Mouse (Mus musculus): ENCODE measurements around the gene Aco1. TPM values are rescaled to one million over a fixed set of nuclear protein-coding genes. Genes with fewer than 3 reads are reported as not detected.

Aco1 gene
- polyA plus RNA-seq, 1 experiment from 2014 or later, result 29.4 TPM

- peaks cover 92% of the 10 kb centered on the region for H3K36me3 ChIP-seq
- no peak for ATAC-seq (ENCODE audit: extremely low read depth, insufficient number of reproducible peaks, low FRiP score, low TSS enrichment)
- H3K9ac ChIP-seq, result no peak overlapping the region
- no peaks in the 10 kb centered on the region for H3K9me3 ChIP-seq
- no peak overlapping the region for H3K4me3 ChIP-seq
- WGBS, result 81% methylated on average over 6 of the region's 6 CpGs
- H3K4me2 ChIP-seq, result no peak overlapping the region
- H3K4me1 ChIP-seq, result no peaks in the 10 kb centered on the region
- no peak overlapping the region for H3K27ac ChIP-seq (replicated peaks)
- no peaks in the 10 kb centered on the region for H3K27me3 ChIP-seq (replicated peaks)
Observed at GRCm38 (mm10) chr4:40183781-40184180, 40.9 kb downstream of the Aco1 start.

- WGBS, result 73% methylated on average over 5 of the region's 5 CpGs
- Histone ChIP-seq H3K9me3 (no peaks in the 10 kb centered on the region), H3K9ac (no peak overlapping the region), H3K27ac (replicated peaks) (no peak overlapping the region), H3K4me2 (no peak overlapping the region), H3K4me1 (no peaks in the 10 kb centered on the region), H3K27me3 (replicated peaks) (no peaks in the 10 kb centered on the region), H3K4me3 (no peak overlapping the region), H3K36me3 (peaks cover 94% of the 10 kb centered on the region)
- no peak for ATAC-seq (ENCODE audit: extremely low read depth, insufficient number of reproducible peaks, low FRiP score, low TSS enrichment)
Observed at GRCm38 (mm10) chr4:40184470-40184869, 41.6 kb downstream of the Aco1 start.

- Histone ChIP-seq H3K4me2 (no peak overlapping the region), H3K27ac (replicated peaks) (no peak overlapping the region), H3K36me3 (peaks cover 93% of the 10 kb centered on the region), H3K4me3 (no peak overlapping the region), H3K27me3 (replicated peaks) (no peaks in the 10 kb centered on the region), H3K9me3 (no peaks in the 10 kb centered on the region), H3K9ac (no peak overlapping the region), H3K4me1 (peaks cover 6% of the 10 kb centered on the region; the same call in 1 of the 2 replicates)
- 89% methylated on average over 7 of the region's 7 CpGs for WGBS
- ATAC-seq (ENCODE audit: extremely low read depth, insufficient number of reproducible peaks, low FRiP score, low TSS enrichment), result no peak
Observed at GRCm38 (mm10) chr4:40187956-40188355, 45.1 kb downstream of the Aco1 start.

- no peak overlapping the region for H3K27ac ChIP-seq (replicated peaks)
- ATAC-seq (ENCODE audit: extremely low read depth, insufficient number of reproducible peaks, low FRiP score, low TSS enrichment), result no peak
- H3K36me3 ChIP-seq, result peaks cover 88% of the 10 kb centered on the region
Observed at GRCm38 (mm10) chr4:40192246-40192645, 49.4 kb downstream of the Aco1 start.

GRCm38 (mm10) chr4:40193461-40193860 lies 50.6 kb downstream of the Aco1 start:
- Histone ChIP-seq H3K4me1 (peaks cover 6% of the 10 kb centered on the region; the same call in 1 of the 2 replicates), H3K27ac (replicated peaks) (no peak overlapping the region), H3K4me2 (no peak overlapping the region), H3K9ac (no peak overlapping the region), H3K27me3 (replicated peaks) (no peaks in the 10 kb centered on the region), H3K9me3 (no peaks in the 10 kb centered on the region), H3K4me3 (no peak overlapping the region), H3K36me3 (peaks cover 88% of the 10 kb centered on the region)
- whole genome bisulfite sequencing, result 71% methylated on average over 9 of the region's 9 CpGs
- ATAC-seq (ENCODE audit: extremely low read depth, insufficient number of reproducible peaks, low FRiP score, low TSS enrichment), result no peak

More at GRCm38 (mm10) chr4:40192246-40192645, 49.4 kb downstream of the Aco1 start:
- no peaks in the 10 kb centered on the region for H3K9me3 ChIP-seq
- no peak overlapping the region for H3K4me3 ChIP-seq
- no peaks in the 10 kb centered on the region for H3K27me3 ChIP-seq (replicated peaks)
- no peak overlapping the region for H3K4me2 ChIP-seq
- 54% methylated on average over 2 of the region's 2 CpGs for WGBS
- no peak overlapping the region for H3K9ac ChIP-seq
- peaks cover 6% of the 10 kb centered on the region; the same call in 1 of the 2 replicates for H3K4me1 ChIP-seq

- no peak for ATAC-seq (ENCODE audit: extremely low read depth, insufficient number of reproducible peaks, low FRiP score, low TSS enrichment)
- H3K36me3 ChIP-seq, result peaks cover 84% of the 10 kb centered on the region
- WGBS, result 82% methylated on average over 2 of the region's 2 CpGs
Observed at GRCm38 (mm10) chr4:40195336-40195735, 52.5 kb downstream of the Aco1 start.

GRCm38 (mm10) chr4:40202205-40202604 lies 59.3 kb downstream of the Aco1 start:
- Histone ChIP-seq H3K9ac (no peak overlapping the region), H3K27me3 (replicated peaks) (no peaks in the 10 kb centered on the region), H3K36me3 (peaks cover 65% of the 10 kb centered on the region), H3K4me3 (no peak overlapping the region), H3K4me1 (no peaks in the 10 kb centered on the region), H3K4me2 (no peak overlapping the region), H3K9me3 (no peaks in the 10 kb centered on the region), H3K27ac (replicated peaks) (no peak overlapping the region)
- WGBS, result 86% methylated on average over 6 of the region's 6 CpGs
- ATAC-seq (ENCODE audit: extremely low read depth, insufficient number of reproducible peaks, low FRiP score, low TSS enrichment), result no peak

More at GRCm38 (mm10) chr4:40195336-40195735, 52.5 kb downstream of the Aco1 start:
- no peaks in the 10 kb centered on the region for H3K27me3 ChIP-seq (replicated peaks)
- peaks cover 6% of the 10 kb centered on the region; the same call in 1 of the 2 replicates for H3K4me1 ChIP-seq
- H3K4me2 ChIP-seq, result no peak overlapping the region
- H3K9ac ChIP-seq, result no peak overlapping the region
- no peaks in the 10 kb centered on the region for H3K9me3 ChIP-seq
- H3K27ac ChIP-seq (replicated peaks), result no peak overlapping the region
- H3K4me3 ChIP-seq, result no peak overlapping the region

- no peak overlapping the region for H3K4me2 ChIP-seq
- H3K27ac ChIP-seq (replicated peaks), result no peak overlapping the region
- H3K9ac ChIP-seq, result no peak overlapping the region
- H3K4me3 ChIP-seq, result no peak overlapping the region
- ATAC-seq (ENCODE audit: extremely low read depth, insufficient number of reproducible peaks, low FRiP score, low TSS enrichment), result no peak
- no peaks in the 10 kb centered on the region for H3K9me3 ChIP-seq
- 92% methylated on average over 3 of the region's 3 CpGs for WGBS
- no peaks in the 10 kb centered on the region for H3K4me1 ChIP-seq
- H3K27me3 ChIP-seq (replicated peaks), result no peaks in the 10 kb centered on the region
- H3K36me3 ChIP-seq, result peaks cover 56% of the 10 kb centered on the region
Observed at GRCm38 (mm10) chr4:40204374-40204773, 61.5 kb downstream of the Aco1 start.

- no peak overlapping the region for H3K4me3 ChIP-seq
- no peak for ATAC-seq (ENCODE audit: extremely low read depth, insufficient number of reproducible peaks, low FRiP score, low TSS enrichment)
- 0 out of 2 replicates have a peak, but pooled peaks cover 3% of the 10 kb centered on the region for H3K4me1 ChIP-seq
- WGBS, result 84% methylated on average over 22 of the region's 22 CpGs
- H3K9me3 ChIP-seq, result no peaks in the 10 kb centered on the region
- H3K27ac ChIP-seq (replicated peaks), result no peak overlapping the region
- no peak overlapping the region for H3K4me2 ChIP-seq
- no peaks in the 10 kb centered on the region for H3K27me3 ChIP-seq (replicated peaks)
- H3K36me3 ChIP-seq, result peaks cover 55% of the 10 kb centered on the region
- no peak overlapping the region for H3K9ac ChIP-seq
Observed at GRCm38 (mm10) chr4:40205231-40205903, 62.5 kb downstream of the Aco1 start.

- no peak for ATAC-seq (ENCODE audit: extremely low read depth, insufficient number of reproducible peaks, low FRiP score, low TSS enrichment)
- Histone ChIP-seq H3K36me3 (peaks cover 66% of the 10 kb centered on the region), H3K4me1 (0 out of 2 replicates have a peak, but pooled peaks cover 3% of the 10 kb centered on the region), H3K27me3 (replicated peaks) (no peaks in the 10 kb centered on the region), H3K4me3 (no peak overlapping the region), H3K27ac (replicated peaks) (no peak overlapping the region), H3K4me2 (no peak overlapping the region), H3K9ac (no peak overlapping the region), H3K9me3 (no peaks in the 10 kb centered on the region)
- 75% methylated on average over 5 of the region's 5 CpGs for WGBS
Observed at GRCm38 (mm10) chr4:40207701-40208100, 64.8 kb downstream of the Aco1 start.

GRCm38 (mm10) chr4:40212177-40212576 lies 69.3 kb downstream of the Aco1 start:
- Histone ChIP-seq H3K36me3 (peaks cover 53% of the 10 kb centered on the region), H3K27ac (replicated peaks) (no peak overlapping the region), H3K4me2 (no peak overlapping the region), H3K4me3 (no peak overlapping the region), H3K9ac (no peak overlapping the region), H3K27me3 (replicated peaks) (no peaks in the 10 kb centered on the region), H3K4me1 (0 out of 2 replicates have a peak, but pooled peaks cover 3% of the 10 kb centered on the region), H3K9me3 (no peaks in the 10 kb centered on the region)
- no peak for ATAC-seq (ENCODE audit: extremely low read depth, insufficient number of reproducible peaks, low FRiP score, low TSS enrichment)
- 76% methylated on average over 4 of the region's 6 CpGs for WGBS

GRCm38 (mm10) chr4:40217910-40218309 lies 75.0 kb downstream of the Aco1 start:
- Histone ChIP-seq H3K4me3 (no peak overlapping the region), H3K4me2 (no peak overlapping the region)
- WGBS, result 47% methylated on average over 3 of the region's 3 CpGs

More at GRCm38 (mm10) chr4:40217910-40218309, 75.0 kb downstream of the Aco1 start:
- Histone ChIP-seq H3K9ac (no peak overlapping the region), H3K27me3 (replicated peaks) (peaks cover 20% of the 10 kb centered on the region), H3K27ac (replicated peaks) (no peak overlapping the region), H3K9me3 (no peaks in the 10 kb centered on the region), H3K36me3 (peaks cover 39% of the 10 kb centered on the region), H3K4me1 (peaks cover 10% of the 10 kb centered on the region)
- ATAC-seq (ENCODE audit: extremely low read depth, insufficient number of reproducible peaks, low FRiP score, low TSS enrichment), result no peak

All from heart, embryonic 13.5 days (tissue).